Mouse (Mus musculus): ENCODE measurements around the gene Col5a1. TPM values are rescaled to one million over a fixed set of nuclear protein-coding genes. Genes with fewer than 3 reads are reported as not detected.

Gene Col5a1
- polyA plus RNA-seq, 1 experiment from 2014 or later: 78.1 TPM

- no peaks in the 10 kb centered on the region for H3K9me3 ChIP-seq (ENCODE audit: control insufficient read depth, low read length)
- H3K4me1 ChIP-seq (ENCODE audit: control insufficient read depth, insufficient read depth, low read length): peaks cover 8% of the 10 kb centered on the region
- no peak overlapping the region for H3K4me3 ChIP-seq (ENCODE audit: low read length)
- ATAC-seq: no peak
- no peak overlapping the region for H3K9ac ChIP-seq (ENCODE audit: low read depth, low read length)
- 70% methylated on average over 2 of the region's 2 CpGs for WGBS
- no peaks in the 10 kb centered on the region for H3K36me3 ChIP-seq (ENCODE audit: control insufficient read depth, insufficient read depth, low read length)
- no peak overlapping the region for H3K4me2 ChIP-seq (ENCODE audit: low read depth, low read length)
- H3K27me3 ChIP-seq (replicated peaks; ENCODE audit: control insufficient read depth, insufficient read depth, low read length): no peaks in the 10 kb centered on the region
- no peak overlapping the region for H3K27ac ChIP-seq (ENCODE audit: low read length)
Measured at GRCm38 (mm10) chr2:27905411-27905810, 19.2 kb downstream of the Col5a1 start.

- Histone ChIP-seq H3K36me3 (ENCODE audit: control insufficient read depth, insufficient read depth, low read length) (no peaks in the 10 kb centered on the region), H3K4me1 (ENCODE audit: control insufficient read depth, insufficient read depth, low read length) (no peaks in the 10 kb centered on the region), H3K9me3 (ENCODE audit: control insufficient read depth, low read length) (no peaks in the 10 kb centered on the region), H3K4me3 (ENCODE audit: low read length) (no peak overlapping the region), H3K9ac (ENCODE audit: low read depth, low read length) (no peak overlapping the region), H3K27me3 (replicated peaks; ENCODE audit: control insufficient read depth, insufficient read depth, low read length) (no peaks in the 10 kb centered on the region), H3K4me2 (ENCODE audit: low read depth, low read length) (no peak overlapping the region), H3K27ac (ENCODE audit: low read length) (no peak overlapping the region)
- 92% methylated on average over 3 of the region's 3 CpGs for WGBS
- ATAC-seq: no peak
Measured at GRCm38 (mm10) chr2:27910501-27910900, 24.3 kb downstream of the Col5a1 start.

GRCm38 (mm10) chr2:27912546-27913275 is 26.5 kb downstream of the Col5a1 start:
- Histone ChIP-seq H3K27ac (ENCODE audit: low read length) (no peak overlapping the region), H3K4me1 (ENCODE audit: control insufficient read depth, insufficient read depth, low read length) (peaks cover 7% of the 10 kb centered on the region), H3K9ac (ENCODE audit: low read depth, low read length) (no peak overlapping the region), H3K4me2 (ENCODE audit: low read depth, low read length) (no peak overlapping the region), H3K36me3 (ENCODE audit: control insufficient read depth, insufficient read depth, low read length) (no peaks in the 10 kb centered on the region), H3K27me3 (replicated peaks; ENCODE audit: control insufficient read depth, insufficient read depth, low read length) (no peaks in the 10 kb centered on the region), H3K9me3 (ENCODE audit: control insufficient read depth, low read length) (no peaks in the 10 kb centered on the region), H3K4me3 (ENCODE audit: low read length) (no peak overlapping the region)
- no peak for ATAC-seq
- WGBS: 87% methylated on average over 1 of the region's 1 CpGs

- Histone ChIP-seq H3K27ac (ENCODE audit: low read length) (no peak overlapping the region), H3K4me3 (ENCODE audit: low read length) (no peak overlapping the region), H3K9ac (ENCODE audit: low read depth, low read length) (no peak overlapping the region), H3K36me3 (ENCODE audit: control insufficient read depth, insufficient read depth, low read length) (no peaks in the 10 kb centered on the region), H3K9me3 (ENCODE audit: control insufficient read depth, low read length) (no peaks in the 10 kb centered on the region), H3K4me2 (ENCODE audit: low read depth, low read length) (no peak overlapping the region), H3K4me1 (ENCODE audit: control insufficient read depth, insufficient read depth, low read length) (peaks cover 7% of the 10 kb centered on the region), H3K27me3 (replicated peaks; ENCODE audit: control insufficient read depth, insufficient read depth, low read length) (no peaks in the 10 kb centered on the region)
- 0 out of 2 replicates have a peak, but pooled peaks have one; percentile 28 for ATAC-seq
- WGBS: 54% methylated on average over 4 of the region's 4 CpGs
Measured at GRCm38 (mm10) chr2:27915726-27916125, 29.5 kb downstream of the Col5a1 start.

- 28% methylated on average over 2 of the region's 2 CpGs for WGBS
- Histone ChIP-seq H3K9ac (ENCODE audit: low read depth, low read length) (no peak overlapping the region), H3K9me3 (ENCODE audit: control insufficient read depth, low read length) (no peaks in the 10 kb centered on the region), H3K4me3 (ENCODE audit: low read length) (no peak overlapping the region), H3K4me2 (ENCODE audit: low read depth, low read length) (no peak overlapping the region), H3K36me3 (ENCODE audit: control insufficient read depth, insufficient read depth, low read length) (no peaks in the 10 kb centered on the region; the same call in 1 of the 2 replicates), H3K27me3 (replicated peaks; ENCODE audit: control insufficient read depth, insufficient read depth, low read length) (no peaks in the 10 kb centered on the region), H3K27ac (ENCODE audit: low read length) (no peak overlapping the region), H3K4me1 (ENCODE audit: control insufficient read depth, insufficient read depth, low read length) (peaks cover 7% of the 10 kb centered on the region)
- peak; percentile 36; the same call in 1 of the 2 replicates for ATAC-seq
Measured at GRCm38 (mm10) chr2:27916316-27916715, 30.1 kb downstream of the Col5a1 start.

- 88% methylated on average over 3 of the region's 3 CpGs for WGBS
- H3K36me3 ChIP-seq (ENCODE audit: control insufficient read depth, insufficient read depth, low read length): no peaks in the 10 kb centered on the region; the same call in 1 of the 2 replicates
- H3K9ac ChIP-seq (ENCODE audit: low read depth, low read length): no peak overlapping the region
- H3K9me3 ChIP-seq (ENCODE audit: control insufficient read depth, low read length): no peaks in the 10 kb centered on the region
- H3K4me2 ChIP-seq (ENCODE audit: low read depth, low read length): no peak overlapping the region
- no peaks in the 10 kb centered on the region for H3K27me3 ChIP-seq (replicated peaks; ENCODE audit: control insufficient read depth, insufficient read depth, low read length)
- no peak for ATAC-seq
- no peak overlapping the region for H3K4me3 ChIP-seq (ENCODE audit: low read length)
- H3K27ac ChIP-seq (ENCODE audit: low read length): no peak overlapping the region
- H3K4me1 ChIP-seq (ENCODE audit: control insufficient read depth, insufficient read depth, low read length): peaks cover 7% of the 10 kb centered on the region
Measured at GRCm38 (mm10) chr2:27917177-27917576, 31.0 kb downstream of the Col5a1 start.

- no peak overlapping the region for H3K4me2 ChIP-seq (ENCODE audit: low read depth, low read length)
- no peaks in the 10 kb centered on the region for H3K27me3 ChIP-seq (replicated peaks; ENCODE audit: control insufficient read depth, insufficient read depth, low read length)
- H3K36me3 ChIP-seq (ENCODE audit: control insufficient read depth, insufficient read depth, low read length): no peaks in the 10 kb centered on the region; the same call in 1 of the 2 replicates
- peaks cover 7% of the 10 kb centered on the region for H3K4me1 ChIP-seq (ENCODE audit: control insufficient read depth, insufficient read depth, low read length)
- 73% methylated on average over 7 of the region's 7 CpGs for WGBS
- no peak overlapping the region for H3K4me3 ChIP-seq (ENCODE audit: low read length)
- H3K9me3 ChIP-seq (ENCODE audit: control insufficient read depth, low read length): no peaks in the 10 kb centered on the region
- no peak overlapping the region for H3K9ac ChIP-seq (ENCODE audit: low read depth, low read length)
- ATAC-seq: no peak
- H3K27ac ChIP-seq (ENCODE audit: low read length): no peak overlapping the region
Measured at GRCm38 (mm10) chr2:27918106-27918505, 31.9 kb downstream of the Col5a1 start.

- H3K4me2 ChIP-seq (ENCODE audit: low read depth, low read length): no peak overlapping the region
- H3K9me3 ChIP-seq (ENCODE audit: control insufficient read depth, low read length): no peaks in the 10 kb centered on the region
- H3K27me3 ChIP-seq (replicated peaks; ENCODE audit: control insufficient read depth, insufficient read depth, low read length): no peaks in the 10 kb centered on the region
- 90% methylated on average over 6 of the region's 6 CpGs for WGBS
- no peak overlapping the region for H3K9ac ChIP-seq (ENCODE audit: low read depth, low read length)
- H3K4me1 ChIP-seq (ENCODE audit: control insufficient read depth, insufficient read depth, low read length): peaks cover 7% of the 10 kb centered on the region
- H3K36me3 ChIP-seq (ENCODE audit: control insufficient read depth, insufficient read depth, low read length): no peaks in the 10 kb centered on the region; the same call in 1 of the 2 replicates
- no peak for ATAC-seq
- H3K4me3 ChIP-seq (ENCODE audit: low read length): no peak overlapping the region
- no peak overlapping the region for H3K27ac ChIP-seq (ENCODE audit: low read length)
Measured at GRCm38 (mm10) chr2:27919309-27919850, 33.2 kb downstream of the Col5a1 start.

GRCm38 (mm10) chr2:27922053-27922452 is 35.8 kb downstream of the Col5a1 start:
- no peak for ATAC-seq
- H3K4me1 ChIP-seq (ENCODE audit: control insufficient read depth, insufficient read depth, low read length): no peaks in the 10 kb centered on the region
- H3K4me2 ChIP-seq (ENCODE audit: low read depth, low read length): no peak overlapping the region
- 87% methylated on average over 8 of the region's 8 CpGs for WGBS
- no peaks in the 10 kb centered on the region for H3K9me3 ChIP-seq (ENCODE audit: control insufficient read depth, low read length)
- no peak overlapping the region for H3K4me3 ChIP-seq (ENCODE audit: low read length)
- H3K27ac ChIP-seq (ENCODE audit: low read length): no peak overlapping the region
- no peaks in the 10 kb centered on the region for H3K27me3 ChIP-seq (replicated peaks; ENCODE audit: control insufficient read depth, insufficient read depth, low read length)
- H3K9ac ChIP-seq (ENCODE audit: low read depth, low read length): no peak overlapping the region
- no peaks in the 10 kb centered on the region; the same call in 1 of the 2 replicates for H3K36me3 ChIP-seq (ENCODE audit: control insufficient read depth, insufficient read depth, low read length)

All from intestine, embryonic 16.5 days (tissue).